Mouse (Mus musculus): ENCODE results near the gene Vwa3b. TPM values are rescaled to one million over a fixed set of nuclear protein-coding genes. Genes with fewer than 3 reads are reported as not detected.

The Vwa3b gene
- polyA plus RNA-seq, 1 experiment = 0.42 TPM

GRCm38 (mm10) chr1:37230404-37230803 lies 204.0 kb downstream of the Vwa3b start:
- DNase-seq (ENCODE audit: low read depth) = no peak

- no peak for DNase-seq (ENCODE audit: low read depth)
Observed at GRCm38 (mm10) chr1:37231295-37231701, 204.9 kb downstream of the Vwa3b start.

Other genes starting within 250 kb of the Vwa3b start
- gene Tmem131, start 82.9 kb upstream of the Vwa3b start, polyA plus RNA-seq (2012; rRNA removed) = 14.3 and 21.3 TPM in 2 replicates
- 0.03 and 0.12 TPM in 2 replicates for gene Cnga3, start 187.8 kb downstream of the Vwa3b start, polyA plus RNA-seq (2012; rRNA removed)